Mouse (Mus musculus) MEL (cell line): ENCODE results near the gene Ensa.

Source experiments
- BHLHE40 ChIP-seq: IDR thresholded peaks from 2 replicates; pipeline ENCODE4 v1.6.1; 2012; ENCODE audit warnings: low read depth, mild to moderate bottlenecking, inconsistent platforms, low read length, improper control_type of control experiment, borderline replicate concordance
- CTCF ChIP-seq, 3 experiments: IDR thresholded peaks in 2 of 3; conservative IDR thresholded peaks in 1 of 3; 2 replicates each; pipeline ENCODE4 v1.5.1; 2011 to 2012; ENCODE audit warnings: low read length in 3 of 3, low read depth in 2 of 3, mild to moderate bottlenecking in 2 of 3, improper control_type of control experiment in 1 of 3, inconsistent platforms in 1 of 3, mixed read lengths in 1 of 3, moderate library complexity in 1 of 3; ENCODE audit not compliant: control insufficient read depth in 1 of 3, insufficient read depth in 1 of 3, poor library complexity in 1 of 3, severe bottlenecking in 1 of 3
- EP300 ChIP-seq, 2 experiments: IDR thresholded peaks; 2 replicates each; pipeline ENCODE4 v1.6.1; 2011; ENCODE audit warnings: improper control_type of control experiment in 2 of 2, low read length in 2 of 2, low read depth in 1 of 2, mild to moderate bottlenecking in 1 of 2
- GABPA ChIP-seq: IDR thresholded peaks from 2 replicates; pipeline ENCODE4 v1.6.1; 2012; ENCODE audit warnings: low read depth, mild to moderate bottlenecking, inconsistent platforms, low read length, improper control_type of control experiment, moderate library complexity
- MAZ ChIP-seq: IDR thresholded peaks from 2 replicates; pipeline ENCODE4 v1.6.1; 2012; ENCODE audit warnings: low read depth, mild to moderate bottlenecking, inconsistent platforms, low read length, improper control_type of control experiment
- MYB ChIP-seq: IDR thresholded peaks from 2 replicates; pipeline ENCODE4 v1.6.1; 2011; ENCODE audit warnings: mild to moderate bottlenecking, low read depth, low read length, improper control_type of control experiment
- POLR2A ChIP-seq, 2 experiments: IDR thresholded peaks; 2 replicates each; pipeline ENCODE4 v1.6.1; 2011 to 2012; ENCODE audit warnings: low read length in 2 of 2, mild to moderate bottlenecking in 2 of 2, control low read depth in 1 of 2, improper control_type of control experiment in 1 of 2, low read depth in 1 of 2, moderate library complexity in 1 of 2; ENCODE audit not compliant: control insufficient read depth in 1 of 2, insufficient read depth in 1 of 2, poor library complexity in 1 of 2
- TAL1 ChIP-seq: IDR thresholded peaks from 2 replicates; pipeline ENCODE4 v1.6.1; 2012; ENCODE audit warnings: mild to moderate bottlenecking, inconsistent platforms, low read length, moderate library complexity, mixed read lengths
- ZKSCAN1 ChIP-seq: IDR thresholded peaks from 2 replicates; pipeline ENCODE4 v1.6.1; 2012; ENCODE audit warnings: low read depth, mild to moderate bottlenecking, inconsistent platforms, low read length, improper control_type of control experiment, moderate library complexity

DNA sequence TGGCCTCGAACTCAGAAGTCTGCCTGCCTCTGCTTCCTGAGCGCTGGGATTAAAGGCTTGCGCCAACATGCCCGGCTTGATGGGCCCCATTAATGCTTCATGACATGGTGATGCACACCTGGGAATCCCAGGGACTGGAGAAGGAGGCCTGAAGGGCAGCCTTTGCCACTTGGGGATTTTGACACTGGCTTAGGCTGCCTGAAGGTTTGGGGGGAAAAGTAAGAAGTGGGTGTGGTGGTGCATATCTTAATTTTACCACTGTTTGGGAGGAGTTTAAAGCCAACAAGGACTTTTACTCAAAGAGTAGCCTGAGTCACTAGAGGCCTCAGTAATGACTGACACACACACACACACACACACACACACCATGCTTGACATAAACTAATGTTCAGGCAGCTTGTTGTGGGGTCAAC lies 40.2 kb downstream of the Ensa start:
- TF ChIP-seq EP300 (IDR thresholded peaks at IDR 0.05; ENCODE audit: low read depth in 1 of 2, low read length in 2 of 2) (no peak), MYB (no peak), ZKSCAN1 (no peak), TAL1 (no peak), CTCF (IDR thresholded peaks at IDR 0.05 in 2 of 3, conservative IDR thresholded peaks at IDR 0.05 in 1 of 3; ENCODE audit: control insufficient read depth in 1 of 3, insufficient read depth in 1 of 3, low read depth in 2 of 3, low read length in 3 of 3, poor library complexity in 1 of 3, severe bottlenecking in 1 of 3) (no peak), BHLHE40 (no peak), GABPA (no peak), POLR2A (IDR thresholded peaks at IDR 0.05; ENCODE audit: control insufficient read depth in 1 of 2, insufficient read depth in 1 of 2, low read depth in 1 of 2, low read length in 2 of 2, poor library complexity in 1 of 2) (no peak), MAZ (no peak)
